Mouse (Mus musculus) central nervous system, embryonic 14 days (tissue): Measurements from ENCODE around the gene Gprc5a. TPM values are rescaled to one million over a fixed set of nuclear protein-coding genes. Genes with fewer than 3 reads are reported as not detected.

Source experiments
- polyA plus RNA-seq: library from polyadenylated mRNA; depleted of rRNA; stranded (reverse); fragments of >200 nt; gene quantifications from 2 replicates; pipeline ENCODE4 v1.2.3, GENCODE M21; 2012; rRNA removed

Gprc5a gene
- polyA plus RNA-seq: 0.32 and 0.48 TPM in 2 replicates

DNA sequence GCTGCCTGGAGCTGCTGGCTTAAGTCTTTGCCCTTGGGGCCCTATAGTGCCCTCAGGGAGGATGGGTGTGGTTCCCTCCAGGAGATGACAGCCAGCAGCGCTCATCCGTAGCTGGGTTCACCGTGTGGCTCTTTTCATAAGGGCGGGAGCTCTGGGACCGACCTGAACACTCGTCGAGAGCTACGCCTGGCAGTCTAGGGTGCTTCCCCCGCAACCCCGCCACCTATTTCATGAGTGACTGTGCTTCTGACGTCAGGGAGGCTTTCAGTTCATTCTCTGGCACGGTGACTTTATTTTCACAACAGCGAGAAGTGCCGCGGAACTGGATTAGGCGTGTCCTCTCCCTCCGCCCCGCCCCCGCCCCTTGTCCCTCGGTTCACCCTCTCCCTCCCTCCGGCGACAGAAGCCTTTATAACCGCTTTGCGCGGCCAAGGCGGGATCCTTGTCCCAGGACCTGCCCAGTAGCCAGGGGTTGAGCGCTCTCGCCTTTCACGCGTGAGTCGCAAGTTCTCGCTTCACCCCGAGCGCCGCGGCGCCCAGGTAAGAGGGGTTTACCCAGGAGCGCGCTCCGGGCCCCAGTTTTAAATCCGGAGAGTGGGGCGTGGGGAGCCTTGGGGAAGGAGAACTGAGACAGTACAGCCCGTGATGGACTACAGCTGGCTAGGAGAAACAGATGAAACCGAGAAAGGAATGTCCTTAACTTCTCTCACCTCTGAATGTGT lies at the start of gene Gprc5a:
Gene Gprc5a (plus strand): TSS at position 416 of the 722 bp plus-strand sequence.

GRCm38 (mm10) chr6:135118183-135118582 lies 52.7 kb downstream of the Gprc5a start, which contains the start of gene Gprc5d:
Gene Gprc5d, minus strand, starts transcription at chr6:135118283.

Other genes starting within 250 kb of the Gprc5a start
- gene Crebl2, start 235.5 kb upstream of the Gprc5a start, polyA plus RNA-seq: 8.6 and 8.9 TPM in 2 replicates
- 36.8 and 44.1 TPM in 2 replicates for gene Gpr19, start 167.1 kb upstream of the Gprc5a start, polyA plus RNA-seq
- 43.3 and 59.6 TPM in 2 replicates for gene Cdkn1b, start 145.2 kb upstream of the Gprc5a start, polyA plus RNA-seq
- 2.3 and 2.9 TPM in 2 replicates for gene Apold1, start 83.9 kb upstream of the Gprc5a start, polyA plus RNA-seq
- 92.2 and 95.7 TPM in 2 replicates for gene Ddx47, start 54.0 kb upstream of the Gprc5a start, polyA plus RNA-seq
- not detected in 2 replicates for gene Gprc5d, start 52.6 kb downstream of the Gprc5a start, polyA plus RNA-seq
- gene Fam234b, start 132.3 kb downstream of the Gprc5a start, polyA plus RNA-seq: 62.2 and 64.4 TPM in 2 replicates
- 6.5 and 9.0 TPM in 2 replicates for gene Hebp1, start 132.4 kb downstream of the Gprc5a start, polyA plus RNA-seq
- gene Gsg1, start 188.7 kb downstream of the Gprc5a start, polyA plus RNA-seq: 0.20 and 0.28 TPM in 2 replicates
- gene Pbp2, start 244.8 kb downstream of the Gprc5a start, polyA plus RNA-seq: not detected in 2 replicates